Mouse (Mus musculus): Measurements from ENCODE around the gene Mccc2. TPM values are rescaled to one million over a fixed set of nuclear protein-coding genes. Genes with fewer than 3 reads are reported as not detected.
"Not testable (repeated sequence)": the region's sequence is repeated elsewhere in the genome, so short reads cannot be mapped to it uniquely, and the experiment has no call there.

Gene Mccc2
- polyA plus RNA-seq (2016; fragmentation: Nextera tagmentation; extraction: Ambion mirVana): 19.7 and 20.3 TPM in 2 replicates

DNA sequence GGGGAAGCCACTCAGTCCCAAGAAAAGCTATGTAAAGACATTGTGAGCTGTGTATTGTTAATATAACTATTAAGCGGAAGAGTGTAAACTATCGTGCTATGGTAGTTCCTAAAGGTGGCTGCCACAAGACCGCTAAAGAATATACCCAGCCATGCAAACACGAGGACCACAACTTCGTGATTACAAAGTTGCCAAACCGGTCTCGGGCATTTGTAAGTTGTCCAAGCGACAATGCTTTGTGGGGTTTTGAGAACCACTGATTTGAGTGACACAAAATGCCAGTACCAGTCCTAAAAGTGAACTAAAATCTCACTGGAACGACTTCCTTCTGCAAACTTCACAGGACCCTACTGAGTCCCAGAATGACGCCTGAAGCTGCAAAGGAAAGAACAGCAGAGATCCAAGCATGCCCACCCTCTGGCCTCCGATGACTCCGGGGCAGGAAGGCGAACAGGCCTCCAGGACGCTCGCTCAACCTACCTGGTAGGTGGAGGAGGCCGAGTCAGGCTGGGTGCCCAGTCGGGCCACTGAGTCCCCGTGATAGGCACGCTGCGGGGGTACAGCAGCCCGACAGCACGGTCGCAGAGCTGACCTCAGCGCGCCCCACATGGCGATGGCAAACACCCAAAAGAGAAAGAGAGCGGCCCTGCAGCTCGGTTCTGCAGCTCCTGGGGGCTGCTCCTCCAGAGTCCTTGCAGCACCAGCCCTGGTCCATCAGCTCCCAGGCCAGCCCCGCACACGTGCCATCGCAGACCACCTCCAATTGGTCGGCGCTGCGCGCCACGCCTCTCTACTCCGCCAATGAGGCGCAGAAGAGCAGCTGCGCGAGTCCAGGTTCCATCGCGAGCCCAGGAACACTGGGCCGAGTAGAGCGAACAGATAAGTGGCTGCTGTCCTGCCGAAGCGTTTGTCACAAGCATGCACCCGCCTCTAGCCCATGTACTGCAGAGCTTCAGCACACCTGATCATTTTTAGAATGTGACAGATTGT lies at the start of gene Mccc2:
Gene Mccc2 (minus strand): TSS at position 734 of the 990 bp plus-strand sequence.
- WGBS (ENCODE audit: insufficient replicate concordance): 4% methylated on average over 47 of the region's 47 CpGs

GRCm38 (mm10) chr13:100063936-100064335 lies 48.5 kb upstream of the Mccc2 start:
- H3K27ac ChIP-seq: no peak overlapping the region
- no peak overlapping the region for H3K4me3 ChIP-seq
- ATAC-seq: no peak
- no peaks in the 10 kb centered on the region for H3K27me3 ChIP-seq (replicated peaks)
- H3K9ac ChIP-seq: no peak overlapping the region
- peaks cover 87% of the 10 kb centered on the region for H3K36me3 ChIP-seq
- WGBS (ENCODE audit: insufficient replicate concordance): 88% methylated on average over 3 of the region's 3 CpGs
- no peak overlapping the region for H3K4me2 ChIP-seq
- H3K9me3 ChIP-seq (replicated peaks): no peaks in the 10 kb centered on the region
- no peaks in the 10 kb centered on the region for H3K4me1 ChIP-seq

More for the DNA sequence above, at the start of gene Mccc2:
- Histone ChIP-seq H3K27me3 (replicated peaks) (no peaks in the 10 kb centered on the region), H3K9ac (peak within 1 kb of the TSS; percentile 69), H3K36me3 (peaks cover 5% of the 10 kb centered on the region), H3K27ac (peak within 1 kb of the TSS; percentile 60; the same call in 1 of the 2 replicates), H3K4me2 (peak within 1 kb of the TSS; percentile 85), H3K4me3 (peak within 1 kb of the TSS; percentile 65), H3K4me1 (peaks cover 28% of the 10 kb centered on the region), H3K9me3 (replicated peaks) (no peaks in the 10 kb centered on the region)
- ATAC-seq: peak; percentile 100

DNA sequence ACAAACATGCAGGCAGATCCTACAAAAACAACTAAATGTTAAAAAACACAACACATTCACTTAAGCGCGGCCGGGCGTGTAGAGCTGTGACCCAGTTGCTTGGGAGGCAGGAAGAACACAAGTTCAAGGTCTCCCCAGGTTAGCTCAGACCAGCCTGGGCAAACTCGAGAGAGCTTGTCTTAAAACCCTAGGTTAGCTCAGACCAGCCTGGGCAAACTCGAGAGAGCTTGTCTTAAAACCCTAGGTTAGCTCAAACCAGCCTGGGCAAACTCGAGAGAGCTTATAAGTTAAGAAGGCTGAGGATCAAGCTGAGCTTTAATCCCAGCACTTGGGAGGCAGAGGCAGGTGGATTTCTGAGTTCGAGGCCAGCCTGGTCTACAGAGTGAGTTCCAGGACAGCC lies 42.3 kb upstream of the Mccc2 start:
- 91% methylated on average over 8 of the region's 8 CpGs for WGBS (ENCODE audit: insufficient replicate concordance)
- peaks cover 92% of the 10 kb centered on the region for H3K36me3 ChIP-seq

DNA sequence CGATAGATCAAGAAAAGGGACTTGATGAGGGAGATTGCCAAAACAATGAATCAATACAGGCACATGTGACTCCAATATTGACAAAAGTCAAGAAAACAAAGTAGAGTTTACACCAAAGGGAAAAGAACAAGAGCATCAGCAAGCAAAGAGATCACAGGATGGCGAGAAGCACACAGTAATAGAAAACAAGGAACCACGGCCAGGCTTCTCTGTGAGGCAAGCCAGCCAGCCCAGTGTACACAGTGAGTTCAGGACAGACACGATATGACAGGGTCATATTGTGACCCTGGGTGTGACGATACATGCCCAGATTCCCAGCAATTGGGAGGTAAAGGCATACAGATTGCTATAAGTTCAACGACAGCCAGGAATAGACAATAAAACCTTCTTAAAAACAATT lies 10.6 kb upstream of the Mccc2 start:
- ATAC-seq: no peak
- 79% methylated on average over 6 of the region's 6 CpGs for WGBS (ENCODE audit: insufficient replicate concordance)

More for the DNA sequence above, 42.3 kb upstream of the Mccc2 start:
- H3K4me2 ChIP-seq; H3K9me3 ChIP-seq (replicated peaks); H3K9ac ChIP-seq; H3K27me3 ChIP-seq (replicated peaks); H3K4me1 ChIP-seq; H3K4me3 ChIP-seq; H3K27ac ChIP-seq; ATAC-seq: not testable (repeated sequence)

GRCm38 (mm10) chr13:100016891-100017290 lies 1.5 kb upstream of the Mccc2 start:
- H3K9me3 ChIP-seq (replicated peaks): no peaks in the 10 kb centered on the region
- no peak for ATAC-seq
- no peak overlapping the region for H3K27ac ChIP-seq
- H3K4me3 ChIP-seq: no peak overlapping the region
- no peaks in the 10 kb centered on the region for H3K27me3 ChIP-seq (replicated peaks)
- H3K4me2 ChIP-seq: no peak overlapping the region
- peaks cover 18% of the 10 kb centered on the region for H3K36me3 ChIP-seq
- H3K9ac ChIP-seq: no peak overlapping the region
- 84% methylated on average over 9 of the region's 9 CpGs for WGBS (ENCODE audit: insufficient replicate concordance)
- H3K4me1 ChIP-seq: peaks cover 28% of the 10 kb centered on the region

More for the DNA sequence above, 10.6 kb upstream of the Mccc2 start:
- Histone ChIP-seq H3K27ac (no peak overlapping the region), H3K4me1 (no peaks in the 10 kb centered on the region), H3K9ac (no peak overlapping the region), H3K9me3 (replicated peaks) (no peaks in the 10 kb centered on the region), H3K4me3 (no peak overlapping the region), H3K27me3 (replicated peaks) (no peaks in the 10 kb centered on the region), H3K4me2 (no peak overlapping the region), H3K36me3 (peaks cover 91% of the 10 kb centered on the region)

GRCm38 (mm10) chr13:100015937-100016336 lies 498 bp upstream of the Mccc2 start:
- Histone ChIP-seq H3K27me3 (replicated peaks) (no peaks in the 10 kb centered on the region), H3K36me3 (peaks cover 11% of the 10 kb centered on the region), H3K27ac (peak overlapping the region; percentile 60; the same call in 1 of the 2 replicates), H3K4me1 (peaks cover 28% of the 10 kb centered on the region), H3K9me3 (replicated peaks) (no peaks in the 10 kb centered on the region), H3K4me3 (peak overlapping the region; percentile 65), H3K4me2 (peak overlapping the region; percentile 85), H3K9ac (peak overlapping the region; percentile 67)
- 10% methylated on average over 8 of the region's 8 CpGs for WGBS (ENCODE audit: insufficient replicate concordance)
- peak; percentile 6; the same call in 1 of the 2 replicates for ATAC-seq

GRCm38 (mm10) chr13:100005911-100006496 lies 9.4 kb downstream of the Mccc2 start:
- H3K36me3 ChIP-seq: no peaks in the 10 kb centered on the region
- peaks cover 6% of the 10 kb centered on the region; the same call in 1 of the 2 replicates for H3K4me1 ChIP-seq
- no peak overlapping the region for H3K4me3 ChIP-seq
- 64% methylated on average over 12 of the region's 12 CpGs for WGBS (ENCODE audit: insufficient replicate concordance)
- ATAC-seq: no peak
- no peaks in the 10 kb centered on the region for H3K9me3 ChIP-seq (replicated peaks)
- no peaks in the 10 kb centered on the region for H3K27me3 ChIP-seq (replicated peaks)
- H3K27ac ChIP-seq: no peak overlapping the region
- no peak overlapping the region for H3K9ac ChIP-seq
- H3K4me2 ChIP-seq: no peak overlapping the region

GRCm38 (mm10) chr13:100001790-100002196 lies 13.6 kb downstream of the Mccc2 start:
- H3K36me3 ChIP-seq: no peaks in the 10 kb centered on the region
- peaks cover 6% of the 10 kb centered on the region; the same call in 1 of the 2 replicates for H3K4me1 ChIP-seq
- H3K9ac ChIP-seq: no peak overlapping the region
- H3K9me3 ChIP-seq (replicated peaks): no peaks in the 10 kb centered on the region
- H3K4me3 ChIP-seq: no peak overlapping the region
- WGBS (ENCODE audit: insufficient replicate concordance): 33% methylated on average over 5 of the region's 5 CpGs
- no peaks in the 10 kb centered on the region for H3K27me3 ChIP-seq (replicated peaks)
- H3K4me2 ChIP-seq: no peak overlapping the region
- no peak overlapping the region for H3K27ac ChIP-seq
- ATAC-seq: peak; percentile 59

DNA sequence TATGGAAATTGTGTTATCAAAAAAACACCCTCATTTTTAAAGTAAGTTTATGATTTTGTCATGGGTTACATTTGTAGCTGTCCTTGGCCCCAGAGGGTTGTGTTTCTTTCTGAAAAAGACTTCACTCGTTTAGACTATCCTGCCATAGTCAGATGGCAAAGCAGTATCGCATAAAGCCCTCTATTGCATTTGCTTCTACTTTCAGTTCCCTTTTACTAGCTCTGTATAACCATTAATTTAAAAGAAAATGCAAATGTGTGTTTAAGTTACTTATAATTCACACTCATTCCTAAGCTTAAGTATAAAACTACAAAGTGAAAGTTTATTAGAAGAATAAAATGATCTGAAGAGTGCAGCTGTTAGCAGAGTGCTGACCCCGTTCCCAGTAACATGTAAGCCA lies 16.4 kb downstream of the Mccc2 start:
- Histone ChIP-seq H3K4me1 (peaks cover 6% of the 10 kb centered on the region; the same call in 1 of the 2 replicates), H3K9ac (no peak overlapping the region), H3K27ac (no peak overlapping the region), H3K4me3 (no peak overlapping the region), H3K36me3 (no peaks in the 10 kb centered on the region), H3K4me2 (no peak overlapping the region), H3K27me3 (replicated peaks) (no peaks in the 10 kb centered on the region), H3K9me3 (replicated peaks) (no peaks in the 10 kb centered on the region)
- ATAC-seq: no peak
- 78% methylated on average over 3 of the region's 3 CpGs for WGBS (ENCODE audit: insufficient replicate concordance)

DNA sequence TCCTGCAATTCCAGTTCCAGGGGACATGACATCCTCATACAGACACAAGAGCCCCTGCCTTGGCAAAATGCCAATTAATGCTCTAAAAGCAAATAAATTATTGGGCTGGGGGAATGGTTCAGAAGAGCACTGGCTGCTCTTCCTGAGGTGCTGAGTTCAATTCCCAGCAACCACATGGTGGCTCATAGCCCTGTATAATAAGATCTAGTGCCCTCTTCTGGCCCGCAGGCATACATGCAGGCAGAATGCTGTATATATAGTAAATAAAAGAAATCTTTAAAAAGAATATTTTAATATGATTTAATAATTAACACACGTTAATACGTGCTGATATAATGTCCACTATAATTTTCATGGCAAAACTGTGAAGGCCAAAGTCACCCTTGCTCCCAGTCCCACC lies 17.3 kb downstream of the Mccc2 start:
- whole genome bisulfite sequencing (ENCODE audit: insufficient replicate concordance): 70% methylated on average over 3 of the region's 3 CpGs
- ATAC-seq: no peak
- no peaks in the 10 kb centered on the region for H3K27me3 ChIP-seq (replicated peaks)

DNA sequence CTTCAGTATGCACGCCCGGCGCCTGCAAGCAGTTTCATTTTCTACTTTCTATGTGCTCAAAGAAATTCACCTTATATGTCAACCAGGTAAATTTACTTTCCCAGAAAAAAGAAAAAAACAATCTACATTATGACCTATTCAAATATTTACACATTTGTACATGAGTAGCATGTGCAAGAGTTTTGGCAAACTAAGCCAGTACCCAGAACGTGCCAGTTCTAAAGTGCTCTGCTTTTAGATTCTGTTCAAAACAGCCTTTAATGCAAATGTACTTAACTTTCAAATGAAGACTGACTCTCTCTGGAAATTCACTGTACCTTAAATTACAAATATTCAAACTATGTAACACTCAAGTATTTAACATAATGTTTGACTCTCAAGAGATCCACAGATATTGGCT lies 25.8 kb downstream of the Mccc2 start:
- Histone ChIP-seq H3K4me2 (no peak overlapping the region), H3K4me1 (no peaks in the 10 kb centered on the region), H3K9ac (no peak overlapping the region), H3K4me3 (no peak overlapping the region), H3K36me3 (0 out of 2 replicates have a peak, but pooled peaks cover 10% of the 10 kb centered on the region), H3K9me3 (replicated peaks) (no peaks in the 10 kb centered on the region), H3K27ac (no peak overlapping the region), H3K27me3 (replicated peaks) (no peaks in the 10 kb centered on the region)
- ATAC-seq: no peak
- 76% methylated on average over 4 of the region's 4 CpGs for WGBS (ENCODE audit: insufficient replicate concordance)

More for the DNA sequence above, 17.3 kb downstream of the Mccc2 start:
- no peaks in the 10 kb centered on the region for H3K9me3 ChIP-seq (replicated peaks)
- H3K4me3 ChIP-seq: no peak overlapping the region
- H3K27ac ChIP-seq: no peak overlapping the region
- peaks cover 6% of the 10 kb centered on the region; the same call in 1 of the 2 replicates for H3K4me1 ChIP-seq
- H3K4me2 ChIP-seq: no peak overlapping the region
- no peak overlapping the region for H3K9ac ChIP-seq
- 0 out of 2 replicates have a peak, but pooled peaks cover 3% of the 10 kb centered on the region for H3K36me3 ChIP-seq

- no peaks in the 10 kb centered on the region for H3K9me3 ChIP-seq (replicated peaks)
- H3K4me1 ChIP-seq: no peaks in the 10 kb centered on the region; the same call in 1 of the 2 replicates
- H3K36me3 ChIP-seq: no peaks in the 10 kb centered on the region
- H3K27ac ChIP-seq: no peak overlapping the region
- no peaks in the 10 kb centered on the region for H3K27me3 ChIP-seq (replicated peaks)
- no peak overlapping the region for H3K9ac ChIP-seq
- no peak for ATAC-seq
- WGBS (ENCODE audit: insufficient replicate concordance): 87% methylated on average over 1 of the region's 1 CpGs
- H3K4me3 ChIP-seq: no peak overlapping the region
- H3K4me2 ChIP-seq: no peak overlapping the region
These were observed 32.1 kb downstream of the Mccc2 start for GRCm38 (mm10) chr13:99983320-99983719.

Data from liver, embryonic 12.5 days (tissue).